Mouse (Mus musculus) A20 (cell line): Measurements from ENCODE around the gene Dtx3.
"Not testable (repeated sequence)": the region's sequence is repeated elsewhere in the genome, so short reads cannot be mapped to it uniquely, and the experiment has no call there.

Experiments used
- DNase-seq: peaks from one replicate; pipeline ENCODE4 v3.0.0-alpha.2; 2011; ENCODE audit warnings: low read depth, low spot score

Dtx3 gene

GRCm38 (mm10) chr10:127166771-127167613 lies 28.5 kb downstream of the Dtx3 start:
- no peak for DNase-seq

- no peak for DNase-seq
Observed at GRCm38 (mm10) chr10:127166404-127166715, 29.2 kb downstream of the Dtx3 start.

GRCm38 (mm10) chr10:127165654-127166403 lies 29.7 kb downstream of the Dtx3 start:
- peak; percentile 91 for DNase-seq

GRCm38 (mm10) chr10:127165354-127165653 lies 30.2 kb downstream of the Dtx3 start:
- no peak for DNase-seq

GRCm38 (mm10) chr10:127164631-127165353 lies 30.7 kb downstream of the Dtx3 start, which contains the start of gene B4galnt1:
Gene B4galnt1, plus strand, starts transcription at chr10:127165225.
- peak; percentile 93 for DNase-seq

GRCm38 (mm10) chr10:127164190-127164589 lies 31.3 kb downstream of the Dtx3 start:
- DNase-seq, result no peak

- DNase-seq, result not testable (repeated sequence)
Observed at GRCm38 (mm10) chr10:127162771-127163261, 32.7 kb downstream of the Dtx3 start.

- no peak for DNase-seq
Observed at GRCm38 (mm10) chr10:127160728-127161127, 34.8 kb downstream of the Dtx3 start.

- no peak for DNase-seq
Observed at GRCm38 (mm10) chr10:127160081-127160480, 35.4 kb downstream of the Dtx3 start.

GRCm38 (mm10) chr10:127158471-127158870 lies 37.1 kb downstream of the Dtx3 start:
- no peak for DNase-seq

- DNase-seq, result no peak
Observed at GRCm38 (mm10) chr10:127156511-127156910, 39.0 kb downstream of the Dtx3 start.

- no peak for DNase-seq
Observed at GRCm38 (mm10) chr10:127156089-127156488, 39.4 kb downstream of the Dtx3 start.

- DNase-seq, result no peak
Observed at GRCm38 (mm10) chr10:127154652-127155051, 40.9 kb downstream of the Dtx3 start.

GRCm38 (mm10) chr10:127154241-127154640 lies 41.3 kb downstream of the Dtx3 start:
- DNase-seq, result no peak

GRCm38 (mm10) chr10:127153323-127153722 lies 42.2 kb downstream of the Dtx3 start:
- no peak for DNase-seq

- DNase-seq, result not testable (repeated sequence)
Observed at GRCm38 (mm10) chr10:127152556-127152955, 43.0 kb downstream of the Dtx3 start.

GRCm38 (mm10) chr10:127151233-127151632 lies 44.3 kb downstream of the Dtx3 start:
- DNase-seq, result not testable (repeated sequence)

- no peak for DNase-seq
Observed at GRCm38 (mm10) chr10:127150471-127150872, 45.1 kb downstream of the Dtx3 start.

- DNase-seq, result no peak
Observed at GRCm38 (mm10) chr10:127147135-127147534, 48.4 kb downstream of the Dtx3 start.

GRCm38 (mm10) chr10:127145303-127145702 lies 50.2 kb downstream of the Dtx3 start:
- no peak for DNase-seq

- DNase-seq, result no peak
Observed at GRCm38 (mm10) chr10:127144536-127144935, 51.0 kb downstream of the Dtx3 start.

- DNase-seq, result no peak
Observed at GRCm38 (mm10) chr10:127143228-127143627, 52.3 kb downstream of the Dtx3 start.
